Mouse (Mus musculus): Measurements from ENCODE around the gene Tm9sf3.

- TF ChIP-seq GATA1 (IDR thresholded peaks at IDR 0.05; ENCODE audit: borderline replicate concordance, low read length) (no peak), FLI1 (IDR thresholded peaks at IDR 0.05; ENCODE audit: low read length) (no peak)
These were observed 23.4 kb upstream of the Tm9sf3 start for GRCm38 (mm10) chr19:41287224-41287623.

Data from megakaryocyte, embryonic 14.5 days (primary cell).